Mouse (Mus musculus): ENCODE measurements at regions not wholly inside any gene's neighbourhood (a gene's known extent, or its start where the extent isn't known, plus 50 kb on each side); places are given as distances from the start of the nearest gene placed in this dataset.

DNA sequence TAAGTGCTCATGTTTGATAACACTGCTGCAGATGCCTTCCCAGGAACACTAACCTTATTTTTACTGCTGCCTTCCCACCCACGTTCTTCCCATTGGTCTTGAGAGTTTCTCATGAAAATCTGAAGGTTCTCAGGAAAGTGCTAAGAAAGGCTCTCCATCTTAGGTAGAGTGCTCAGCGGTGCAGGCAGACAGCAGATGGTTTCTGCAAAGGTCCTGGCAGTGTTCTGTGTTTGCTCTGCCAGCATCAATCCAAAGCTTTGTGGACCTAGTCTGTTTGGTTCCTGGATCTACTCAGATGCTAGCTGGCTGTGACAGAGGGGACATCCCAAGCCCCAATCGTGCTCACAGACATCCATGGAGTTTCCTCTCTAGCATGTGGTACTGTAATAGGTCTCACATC, 111.3 kb upstream of the Slc24a3 start:
- no peak for DNase-seq (ENCODE audit: extremely low read depth)
- peaks cover 0 to 9% of the 10 kb centered on the region in 2 experiments; a peak in 2 of 4 replicates for H3K4me1 ChIP-seq (ENCODE audit: control insufficient read depth in 1 of 2, insufficient read depth in 2 of 2)
- no peak overlapping the region for H3K9ac ChIP-seq (ENCODE audit: insufficient read depth, low read depth)
- no peaks in the 10 kb centered on the region for H3K9me3 ChIP-seq (replicated peaks; ENCODE audit: low read length)
- dilution Hi-C loops (cut with MboI; ENCODE audit: extremely low pct_ligation_motif_present, extremely low pct_unique_long_range_greater_than_20kb, low sequenced_read_pairs) (no loop called here), in situ Hi-C loops (cut with MboI; ENCODE audit: low pct_ligation_motif_present, low pct_unique_long_range_greater_than_20kb, low sequenced_read_pairs) (no loop called here)
- no peak overlapping the region for H3K4me2 ChIP-seq (ENCODE audit: insufficient read depth, low read depth, poor library complexity, severe bottlenecking)
- H3K4me3 ChIP-seq (replicated peaks in 1 of 3; ENCODE audit: low read depth in 2 of 3, low read length in 2 of 3, poor library complexity in 1 of 3) = no peak overlapping the region
- H3K36me3 ChIP-seq (replicated peaks in 1 of 2; ENCODE audit: control insufficient read depth in 1 of 2, insufficient read depth in 1 of 2, low read length in 1 of 2) = no peaks in the 10 kb centered on the region
- H3K79me2 ChIP-seq (replicated peaks; ENCODE audit: control insufficient read depth, extremely low read depth, insufficient read depth, poor library complexity, severe bottlenecking) = no peaks in the 10 kb centered on the region
- no peak overlapping the region for H3K27ac ChIP-seq (ENCODE audit: insufficient read depth, low read depth)
- TF ChIP-seq SIN3A (IDR thresholded peaks at IDR 0.05; ENCODE audit: low read length) = no peak
- no peaks in the 10 kb centered on the region for H3K27me3 ChIP-seq (replicated peaks)

- H3K36me3 ChIP-seq (replicated peaks in 1 of 2; ENCODE audit: control insufficient read depth in 1 of 2, insufficient read depth in 1 of 2, low read length in 1 of 2) = no peaks in the 10 kb centered on the region
- H3K9ac ChIP-seq (ENCODE audit: insufficient read depth, low read depth) = no peak overlapping the region
- no peak overlapping the region for H3K4me2 ChIP-seq (ENCODE audit: insufficient read depth, low read depth, poor library complexity, severe bottlenecking)
- no peak for DNase-seq (ENCODE audit: extremely low read depth)
- TF ChIP-seq GABPA (IDR thresholded peaks at IDR 0.05; ENCODE audit: insufficient replicate concordance, low read depth, low read length) (no peak), RCOR1 (conservative IDR thresholded peaks at IDR 0.05; ENCODE audit: low read depth, low read length) (no peak), PAX5 (IDR thresholded peaks at IDR 0.05; ENCODE audit: low read length) (no peak)
- H3K9me3 ChIP-seq (replicated peaks; ENCODE audit: low read length) = no peaks in the 10 kb centered on the region
- no peak overlapping the region for H3K4me3 ChIP-seq (replicated peaks in 1 of 3; ENCODE audit: low read depth in 2 of 3, low read length in 2 of 3, poor library complexity in 1 of 3)
- no peaks in the 10 kb centered on the region for H3K27me3 ChIP-seq (replicated peaks)
- dilution Hi-C loops (cut with MboI; ENCODE audit: extremely low pct_ligation_motif_present, extremely low pct_unique_long_range_greater_than_20kb, low sequenced_read_pairs) = no loop called here
- in situ Hi-C loops (cut with MboI; ENCODE audit: low pct_ligation_motif_present, low pct_unique_long_range_greater_than_20kb, low sequenced_read_pairs) = no loop called here
- H3K4me1 ChIP-seq (ENCODE audit: control insufficient read depth in 1 of 2, insufficient read depth in 2 of 2) = peaks cover 0 to 7% of the 10 kb centered on the region in 2 experiments; a peak in 2 of 4 replicates
- H3K27ac ChIP-seq (ENCODE audit: insufficient read depth, low read depth) = no peak overlapping the region
- no peaks in the 10 kb centered on the region for H3K79me2 ChIP-seq (replicated peaks; ENCODE audit: control insufficient read depth, extremely low read depth, insufficient read depth, poor library complexity, severe bottlenecking)
These were observed 110.8 kb upstream of the Slc24a3 start for GRCm38 (mm10) chr2:145056762-145057161.

GRCm38 (mm10) chr2:145069931-145070330, 97.6 kb upstream of the Slc24a3 start:
- TF ChIP-seq ZC3H11A (IDR thresholded peaks at IDR 0.05; ENCODE audit: low read depth, low read length) (no peak), MEF2A (IDR thresholded peaks at IDR 0.05; ENCODE audit: borderline replicate concordance, low read depth, low read length) (no peak), USF1 (IDR thresholded peaks at IDR 0.05; ENCODE audit: low read depth, low read length) (no peak), ZKSCAN1 (IDR thresholded peaks at IDR 0.05; ENCODE audit: borderline replicate concordance, low read depth, low read length) (no peak), MAZ (IDR thresholded peaks at IDR 0.05; ENCODE audit: low read depth, low read length) (no peak), JUN (IDR thresholded peaks at IDR 0.05; ENCODE audit: insufficient read depth, low read depth, low read length) (no peak), PAX5 (IDR thresholded peaks at IDR 0.05; ENCODE audit: low read length) (no peak), CTCF (conservative IDR thresholded peaks at IDR 0.05 in 1 of 2, IDR thresholded peaks at IDR 0.05 in 1 of 2; ENCODE audit: low read depth in 2 of 2, low read length in 2 of 2) (no peak), KAT2A (IDR thresholded peaks at IDR 0.05; ENCODE audit: insufficient replicate concordance, low read length) (no peak), MAX (IDR thresholded peaks at IDR 0.05; ENCODE audit: low read length) (no peak), GABPA (IDR thresholded peaks at IDR 0.05; ENCODE audit: insufficient replicate concordance, low read depth, low read length) (no peak), TCF12 (IDR thresholded peaks at IDR 0.05; ENCODE audit: low read depth, low read length) (no peak), NELFE (IDR thresholded peaks at IDR 0.05; ENCODE audit: low read depth, low read length) (no peak), RAD21 (IDR thresholded peaks at IDR 0.05; ENCODE audit: low read depth, low read length) (no peak), JUND (conservative IDR thresholded peaks at IDR 0.05; ENCODE audit: low read depth, low read length) (no peak), IRF4 (IDR thresholded peaks at IDR 0.05; ENCODE audit: low read depth, low read length) (no peak)
- no peak for DNase-seq (ENCODE audit: extremely low read depth)
- Histone ChIP-seq H3K4me1 (ENCODE audit: control insufficient read depth in 1 of 2, insufficient read depth in 2 of 2) (no peaks in the 10 kb centered on the region), H3K4me2 (ENCODE audit: insufficient read depth, low read depth, poor library complexity, severe bottlenecking) (no peak overlapping the region), H3K79me2 (replicated peaks; ENCODE audit: control insufficient read depth, extremely low read depth, insufficient read depth, poor library complexity, severe bottlenecking) (no peaks in the 10 kb centered on the region), H3K4me3 (replicated peaks in 1 of 3; ENCODE audit: low read depth in 2 of 3, low read length in 2 of 3, poor library complexity in 1 of 3) (no peak overlapping the region), H3K27me3 (replicated peaks) (peaks cover 2% of the 10 kb centered on the region), H3K27ac (ENCODE audit: insufficient read depth, low read depth) (no peak overlapping the region), H3K9ac (ENCODE audit: insufficient read depth, low read depth) (no peak overlapping the region), H3K36me3 (replicated peaks in 1 of 2; ENCODE audit: control insufficient read depth in 1 of 2, insufficient read depth in 1 of 2, low read length in 1 of 2) (no peaks in the 10 kb centered on the region), H3K9me3 (replicated peaks; ENCODE audit: low read length) (no peaks in the 10 kb centered on the region)
- dilution Hi-C loops (cut with MboI; ENCODE audit: extremely low pct_ligation_motif_present, extremely low pct_unique_long_range_greater_than_20kb, low sequenced_read_pairs) = no loop called here
- in situ Hi-C loops (cut with MboI; ENCODE audit: low pct_ligation_motif_present, low pct_unique_long_range_greater_than_20kb, low sequenced_read_pairs) = no loop called here

Data from CH12.LX (cell line).